Mouse (Mus musculus) layer of hippocampus, postnatal 25 days (tissue): ENCODE measurements around the gene C1qtnf12. TPM values are rescaled to one million over a fixed set of nuclear protein-coding genes. Genes with fewer than 3 reads are reported as not detected.
A peak's percentile ranks its signal among the peaks of the same experiment; 100 is the strongest.

Source experiments
- DNase-seq, 2 experiments: peaks; one replicate each; pipeline ENCODE4 v3.0.0; 2022; ENCODE audit warnings: mixed read lengths in 2 of 2, low spot score in 1 of 2; ENCODE audit errors: extremely low spot score in 1 of 2
- total RNA-seq, 2 experiments: library from RNA; stranded (reverse); gene quantifications; 2 replicates each; pipeline ENCODE4 v1.2.3; 2021

Gene C1qtnf12
- total RNA-seq, 2 experiments from 2014 or later = 16.7 to 17.7 TPM

GRCm38 (mm10) chr4:155992906-155993547, 30.9 kb downstream of the C1qtnf12 start:
- DNase-seq = peak; percentile 93 to 98

- DNase-seq = no peak
Observed at GRCm38 (mm10) chr4:155993606-155994005, 31.5 kb downstream of the C1qtnf12 start.

GRCm38 (mm10) chr4:156004109-156004508, 42.0 kb downstream of the C1qtnf12 start:
- DNase-seq = no peak

- no peak for DNase-seq
Observed at GRCm38 (mm10) chr4:156008369-156008768, 46.3 kb downstream of the C1qtnf12 start.

- DNase-seq = no peak
Observed at GRCm38 (mm10) chr4:156013637-156014036, 51.5 kb downstream of the C1qtnf12 start, which contains the start of gene Tnfrsf4. Gene Tnfrsf4, plus strand, starts transcription at chr4:156013843.

GRCm38 (mm10) chr4:156014436-156014835, 52.3 kb downstream of the C1qtnf12 start:
- DNase-seq = no peak

Other genes starting within 250 kb of the C1qtnf12 start
- 10 to 100 TPM; 38.0 to 39.7 TPM for gene Tmem240, start 227.5 kb upstream of the C1qtnf12 start, total RNA-seq
- 10 to 100 TPM; 47.5 to 56.3 TPM for gene Atad3a, start 201.2 kb upstream of the C1qtnf12 start, total RNA-seq
- gene Vwa1, start 187.6 kb upstream of the C1qtnf12 start, total RNA-seq = 10 to 100 TPM in 1 of 2 experiments, 1 to 10 TPM in 1; 9.7 to 10.3 TPM
- gene Tmem88b, start 176.4 kb upstream of the C1qtnf12 start, total RNA-seq = 10 to 100 TPM; 31.3 to 33.9 TPM
- not detected for gene Ankrd65, start 171.9 kb upstream of the C1qtnf12 start, total RNA-seq
- gene Mrpl20, start 159.4 kb upstream of the C1qtnf12 start, total RNA-seq = 10 to 100 TPM; 82.3 to 93.0 TPM
- gene Ccnl2, start 149.8 kb upstream of the C1qtnf12 start, total RNA-seq = 10 to 100 TPM; 72.2 to 91.2 TPM
- gene Aurkaip1, start 131.0 kb upstream of the C1qtnf12 start, total RNA-seq = 100 to 1,000 TPM in 1 of 2 experiments, 10 to 100 TPM in 1; 95.9 to 105 TPM
- gene Mxra8, start 122.6 kb upstream of the C1qtnf12 start, total RNA-seq = 1 to 10 TPM; 7.5 to 7.7 TPM
- gene Dvl1, start 114.9 kb upstream of the C1qtnf12 start, total RNA-seq = 10 to 100 TPM; 75.6 to 77.2 TPM
- gene Tas1r3, start 99.0 kb upstream of the C1qtnf12 start, total RNA-seq = under 1 TPM; 0.31 to 0.32 TPM
- 10 to 100 TPM; 29.7 to 33.0 TPM for gene Cptp, start 92.9 kb upstream of the C1qtnf12 start, total RNA-seq
- gene Ints11, start 92.8 kb upstream of the C1qtnf12 start, total RNA-seq = 10 to 100 TPM; 35.6 to 36.4 TPM
- gene Pusl1, start 70.5 kb upstream of the C1qtnf12 start, total RNA-seq = 10 to 100 TPM; 58.3 to 69.5 TPM
- gene Acap3, start 70.5 kb upstream of the C1qtnf12 start, total RNA-seq = 100 to 1,000 TPM; 127 to 145 TPM
- gene Ube2j2, start 18.5 kb upstream of the C1qtnf12 start, total RNA-seq = 10 to 100 TPM; 71.5 to 73.6 TPM
- gene B3galt6, start 30.3 kb downstream of the C1qtnf12 start, total RNA-seq = 10 to 100 TPM; 10.4 to 11.2 TPM
- 100 to 1,000 TPM; 180 to 193 TPM for gene Sdf4, start 30.6 kb downstream of the C1qtnf12 start, total RNA-seq
- 1 to 10 TPM; 1.0 to 2.2 TPM for gene Tnfrsf4, start 51.5 kb downstream of the C1qtnf12 start, total RNA-seq
- gene Tnfrsf18, start 63.8 kb downstream of the C1qtnf12 start, total RNA-seq = not detected
- gene Ttll10, start 97.1 kb downstream of the C1qtnf12 start, total RNA-seq = under 1 TPM; 0.12 to 0.31 TPM
- 10 to 100 TPM; 21.6 to 30.3 TPM for gene 9430015G10Rik, start 147.7 kb downstream of the C1qtnf12 start, total RNA-seq
- gene Rnf223, start 168.2 kb downstream of the C1qtnf12 start, total RNA-seq = under 1 TPM; 0.59 to 0.89 TPM
- 100 to 1,000 TPM; 142 to 167 TPM for gene Agrn, start 235.2 kb downstream of the C1qtnf12 start, total RNA-seq
- gene Isg15, start 238.5 kb downstream of the C1qtnf12 start, total RNA-seq = under 1 TPM in 1 of 2 experiments, not detected in 1; 0.49 TPM
- 1 to 10 TPM; 5.4 to 6.9 TPM for gene AW011738, start 241.0 kb downstream of the C1qtnf12 start, total RNA-seq